Mouse (Mus musculus): ENCODE measurements around the gene Abcd1.
"Not testable (repeated sequence)": the region's sequence is repeated elsewhere in the genome, so short reads cannot be mapped to it uniquely, and the experiment has no call there.

Abcd1 gene

GRCm38 (mm10) chrX:73716109-73716661, at the start of gene Abcd1, which contains the start of gene Bcap31:
TSS of gene Abcd1 (plus strand) at chrX:73716597.
TSS of gene Bcap31 (minus strand) at chrX:73716175.
- DNase-seq, result peak; percentile 95

- DNase-seq, result peak; percentile 69
Measured at GRCm38 (mm10) chrX:73672031-73672431, 44.4 kb upstream of the Abcd1 start.

- peak; percentile 79 for DNase-seq
Measured at GRCm38 (mm10) chrX:73672879-73673618, 43.3 kb upstream of the Abcd1 start, which contains the start of gene Slc6a8. TSS of gene Slc6a8 (plus strand) at chrX:73673150.

GRCm38 (mm10) chrX:73673619-73673967, 42.8 kb upstream of the Abcd1 start:
- DNase-seq, result peak; percentile 10

GRCm38 (mm10) chrX:73673968-73674661, 42.3 kb upstream of the Abcd1 start:
- peak; percentile 28 for DNase-seq

- DNase-seq, result no peak
Measured at GRCm38 (mm10) chrX:73675231-73675630, 41.2 kb upstream of the Abcd1 start.

GRCm38 (mm10) chrX:73676668-73677067, 39.7 kb upstream of the Abcd1 start:
- DNase-seq, result no peak

GRCm38 (mm10) chrX:73684156-73684555, 32.2 kb upstream of the Abcd1 start:
- DNase-seq, result no peak

- DNase-seq, result no peak
Measured at GRCm38 (mm10) chrX:73684978-73685377, 31.4 kb upstream of the Abcd1 start.

GRCm38 (mm10) chrX:73685629-73686028, 30.8 kb upstream of the Abcd1 start:
- no peak for DNase-seq

GRCm38 (mm10) chrX:73690917-73691629, 25.3 kb upstream of the Abcd1 start:
- peak; percentile 23 for DNase-seq

- no peak for DNase-seq
Measured at GRCm38 (mm10) chrX:73700472-73700871, 15.9 kb upstream of the Abcd1 start.

GRCm38 (mm10) chrX:73715476-73716108, 805 bp upstream of the Abcd1 start:
- peak; percentile 32 for DNase-seq

GRCm38 (mm10) chrX:73716709-73717545, 530 bp downstream of the Abcd1 start:
- no peak for DNase-seq

GRCm38 (mm10) chrX:73717667-73718066, 1.3 kb downstream of the Abcd1 start:
- DNase-seq, result no peak

- DNase-seq, result no peak
Measured at GRCm38 (mm10) chrX:73718271-73718670, 1.9 kb downstream of the Abcd1 start.

- peak; percentile 4 for DNase-seq
Measured at GRCm38 (mm10) chrX:73718686-73719362, 2.4 kb downstream of the Abcd1 start.

GRCm38 (mm10) chrX:73730908-73731307, 14.5 kb downstream of the Abcd1 start:
- DNase-seq, result no peak

GRCm38 (mm10) chrX:73738155-73738554, 21.8 kb downstream of the Abcd1 start:
- no peak for DNase-seq

GRCm38 (mm10) chrX:73739151-73739550, 22.8 kb downstream of the Abcd1 start:
- no peak for DNase-seq

GRCm38 (mm10) chrX:73739841-73740240, 23.4 kb downstream of the Abcd1 start:
- DNase-seq, result not testable (repeated sequence)

All from embryo, embryonic 11 days (tissue).